Mouse (Mus musculus) retina, embryonic 14.5 days (tissue): ENCODE data around the gene Lclat1.

Experiments used
- DNase-seq: peaks from one replicate; pipeline ENCODE4 v3.0.0-alpha.2; 2015; ENCODE audit warnings: low spot score

Lclat1 gene

GRCm38 (mm10) chr17:73091368-73091767 is 16.4 kb upstream of the Lclat1 start:
- DNase-seq: no peak

DNA sequence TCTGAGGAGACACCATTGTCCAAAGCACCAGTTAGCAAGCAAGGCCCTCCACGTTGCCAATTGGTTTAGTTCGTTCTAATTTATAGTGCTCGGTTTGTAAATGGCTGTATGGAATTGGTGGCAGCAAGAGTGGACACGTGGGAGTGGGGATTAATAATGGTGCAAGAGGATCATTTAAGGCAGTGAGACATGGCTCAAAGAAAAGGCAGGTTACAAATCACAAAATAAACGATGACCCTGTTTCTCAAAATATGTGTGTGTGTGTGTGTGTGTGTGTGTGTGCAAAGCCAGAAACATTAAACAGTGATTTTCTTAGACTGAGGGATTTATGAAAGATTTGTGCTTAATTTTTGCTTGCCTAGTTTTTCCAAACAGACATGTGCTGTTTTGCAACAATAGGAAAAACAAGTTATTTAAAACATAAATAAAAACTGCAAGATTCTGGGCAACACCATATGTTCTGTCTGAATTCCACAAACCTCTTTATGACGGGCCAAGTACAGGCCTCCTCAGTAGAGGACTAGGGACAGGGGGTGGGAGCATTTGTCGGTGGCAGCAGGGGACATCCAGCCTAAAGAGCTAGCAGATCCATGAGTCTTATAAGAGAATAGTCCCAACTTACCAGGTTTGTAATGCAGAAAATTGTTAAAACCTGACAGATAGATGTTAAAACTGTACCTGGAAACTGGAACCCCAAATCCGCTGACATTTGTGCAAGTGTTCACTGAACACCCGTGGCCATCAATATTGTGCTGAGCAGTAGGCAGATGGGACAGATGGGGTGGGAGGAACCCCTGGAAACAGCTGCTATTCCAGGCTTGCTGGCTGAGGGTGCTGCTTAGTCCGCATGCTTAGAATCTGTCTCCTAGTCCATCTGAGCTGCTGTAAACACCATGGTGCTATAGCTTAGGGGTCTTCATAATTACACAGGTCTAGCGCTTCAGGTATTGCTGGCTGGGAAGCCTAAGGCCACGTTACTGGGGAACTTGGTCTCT is 15.4 kb upstream of the Lclat1 start:
- no peak for DNase-seq

- no peak for DNase-seq
Measured at GRCm38 (mm10) chr17:73095070-73095469, 12.7 kb upstream of the Lclat1 start.

GRCm38 (mm10) chr17:73095585-73095984 is 12.2 kb upstream of the Lclat1 start:
- no peak for DNase-seq

DNA sequence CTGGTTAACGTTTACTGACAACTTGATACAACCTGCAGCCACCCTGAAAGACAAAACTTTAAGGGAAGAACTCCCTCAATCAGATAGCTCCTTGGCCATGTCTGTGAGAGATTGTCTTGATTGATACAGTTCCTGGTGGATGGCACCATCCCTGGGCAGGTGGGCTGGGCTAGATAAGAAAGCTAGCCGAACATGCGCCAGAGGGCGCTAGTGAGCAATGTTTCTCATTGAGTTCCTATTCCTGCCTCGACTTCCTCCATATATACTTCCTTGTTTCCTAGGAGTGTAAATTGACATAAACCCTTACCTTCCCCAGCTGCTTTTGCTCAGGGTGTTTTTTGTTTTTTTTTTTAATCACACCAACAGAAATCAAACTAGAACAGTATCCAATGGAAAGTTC is 11.3 kb upstream of the Lclat1 start:
- DNase-seq: peak; percentile 75

DNA sequence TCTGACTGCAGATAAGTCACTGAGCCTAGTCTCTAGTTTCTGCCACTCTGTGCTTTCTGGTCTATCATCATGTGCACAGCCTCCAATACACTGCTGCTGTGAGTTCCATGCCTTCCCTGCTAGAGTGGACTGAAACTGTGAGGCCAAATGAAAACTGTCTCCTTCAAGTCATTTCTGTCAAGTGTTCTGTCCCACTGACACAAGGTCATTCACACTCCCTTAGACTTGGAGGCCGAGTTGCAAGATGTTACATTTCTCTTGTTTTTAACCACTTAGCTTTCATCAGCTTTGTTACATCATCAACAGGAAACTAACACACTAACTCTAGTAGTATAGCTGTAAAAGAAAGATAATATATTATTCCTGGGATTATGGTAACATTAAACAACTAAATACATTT is 9.1 kb upstream of the Lclat1 start:
- no peak for DNase-seq

DNA sequence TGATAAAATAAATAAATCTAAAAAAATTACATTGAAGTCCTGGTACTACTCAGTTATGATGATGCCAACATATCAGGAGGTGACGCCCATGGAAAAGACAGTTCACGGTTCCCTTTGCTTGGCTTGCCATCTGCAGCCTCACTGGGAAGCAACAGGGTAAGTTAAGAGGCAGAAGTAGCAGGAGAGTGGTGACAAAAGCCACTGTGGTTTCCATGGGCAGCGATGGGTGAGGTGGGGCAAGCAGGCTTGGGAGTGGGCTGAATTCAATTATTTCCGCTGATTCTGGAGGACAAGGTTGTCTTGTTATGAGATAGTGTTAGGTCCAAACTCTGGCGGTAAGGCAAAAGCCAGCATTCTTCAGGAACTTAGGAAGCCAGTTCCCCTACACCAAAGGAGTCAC is 7.4 kb upstream of the Lclat1 start:
- no peak for DNase-seq

DNA sequence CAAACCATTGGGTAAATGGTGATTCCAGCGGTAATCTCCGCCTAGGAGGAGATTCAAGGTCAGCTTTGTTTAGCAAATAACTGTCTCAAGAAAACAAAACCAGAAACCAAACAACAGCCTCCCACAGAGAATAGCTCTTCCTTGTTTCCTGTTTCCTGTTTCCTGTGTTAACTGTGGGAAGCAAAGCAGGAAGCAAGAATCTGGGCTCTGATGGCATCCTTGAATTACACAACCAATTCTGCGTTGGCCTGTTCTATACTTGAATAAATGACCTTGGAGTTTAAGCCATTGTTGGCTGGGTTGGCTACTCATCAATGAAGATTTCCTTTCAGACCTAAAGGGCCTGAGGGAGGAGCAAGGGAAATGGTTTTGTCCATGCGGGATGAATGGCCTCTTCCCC is 5.2 kb upstream of the Lclat1 start:
- DNase-seq: no peak

DNA sequence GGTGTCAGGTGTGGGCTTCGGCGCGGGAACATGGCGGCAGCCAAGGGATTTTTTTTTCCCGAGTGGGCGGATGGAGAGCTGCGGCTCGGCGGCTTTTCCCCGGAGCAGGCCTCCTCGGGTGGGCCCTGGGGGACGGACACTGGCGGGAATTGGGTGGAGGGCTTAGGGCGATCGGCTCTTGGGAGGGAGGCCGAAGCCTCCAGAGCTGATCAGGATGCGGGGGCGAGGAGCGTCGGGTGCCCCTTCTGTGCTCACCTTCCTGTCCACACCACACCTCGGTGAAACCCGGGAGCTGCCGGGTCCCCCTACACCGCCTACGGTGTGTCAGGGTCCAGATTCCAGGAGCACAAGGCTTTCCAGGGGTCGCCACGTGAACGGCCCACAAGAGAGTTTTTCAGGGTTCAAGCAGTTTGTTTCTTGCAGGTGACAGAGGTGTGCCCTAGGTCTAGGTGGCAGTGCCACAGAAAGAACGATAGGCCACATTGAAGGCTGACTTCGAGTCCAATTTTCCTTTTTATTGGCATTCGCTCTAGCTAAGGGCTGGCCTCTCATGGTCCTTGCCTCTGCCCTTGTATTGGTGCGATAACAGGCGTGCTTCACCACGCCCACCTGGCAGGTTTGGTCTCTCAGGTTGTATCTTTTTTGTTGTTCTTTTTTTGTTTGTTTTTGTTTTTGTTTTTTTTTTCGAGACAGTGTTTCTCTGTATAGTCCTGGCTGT is 544 bp downstream of the Lclat1 start:
- no peak for DNase-seq

DNA sequence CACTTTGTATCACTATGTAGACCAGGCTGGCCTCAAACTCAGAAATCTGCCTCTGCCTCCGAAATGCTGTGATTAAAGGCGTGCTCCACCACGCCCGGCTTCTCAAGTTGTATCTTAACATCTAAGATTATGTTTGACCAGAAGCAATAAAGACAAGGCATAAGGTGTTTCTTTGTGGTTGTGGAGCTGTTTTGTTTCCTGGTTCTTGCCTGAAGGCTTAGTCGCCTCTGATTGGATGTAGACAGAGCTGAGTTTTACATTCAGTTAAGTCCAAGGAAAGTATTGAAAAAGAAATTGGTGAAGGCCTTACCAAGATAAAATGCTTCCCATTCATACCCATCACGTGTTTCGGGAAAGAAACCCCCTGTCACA is 1.1 kb downstream of the Lclat1 start:
- DNase-seq: no peak

DNA sequence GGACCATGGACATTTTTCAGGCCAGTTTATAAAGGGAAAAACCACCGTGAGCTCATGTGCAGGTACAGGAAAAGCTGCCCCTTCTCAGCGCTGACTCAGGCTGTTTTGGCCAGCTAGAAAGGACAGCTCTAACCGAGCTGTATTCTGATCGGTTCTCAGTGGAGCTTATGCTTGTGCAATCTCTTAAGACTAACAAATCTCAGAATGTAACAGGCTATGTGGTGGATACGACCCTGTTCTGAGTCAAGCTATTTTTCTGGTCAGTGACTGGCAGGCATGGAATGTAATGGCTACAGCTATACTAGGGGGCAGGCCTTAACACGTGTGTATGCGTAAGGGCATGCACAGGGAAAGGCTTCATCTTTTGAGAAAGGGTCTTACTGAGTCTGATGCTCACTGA is 4.3 kb downstream of the Lclat1 start:
- no peak for DNase-seq

DNA sequence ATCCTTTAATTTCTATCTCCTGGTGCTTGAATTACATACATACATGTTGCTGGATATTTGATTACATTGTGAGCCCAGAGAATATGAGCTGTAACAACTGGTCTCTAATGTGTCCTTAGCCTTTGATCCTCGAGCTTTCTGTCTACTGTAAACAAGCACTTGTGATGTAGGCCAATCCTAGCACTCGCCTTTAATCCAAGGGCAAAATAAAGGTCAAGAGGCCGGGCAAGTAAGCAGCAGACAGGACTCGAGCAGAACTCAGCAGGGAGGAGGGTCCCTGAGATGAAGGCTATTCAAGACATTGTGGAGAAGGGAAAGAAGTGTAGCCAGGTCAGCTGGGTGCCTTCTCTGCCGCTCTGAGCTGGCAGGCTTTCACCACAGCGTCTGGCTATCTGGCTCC is 4.8 kb downstream of the Lclat1 start:
- DNase-seq: no peak

DNA sequence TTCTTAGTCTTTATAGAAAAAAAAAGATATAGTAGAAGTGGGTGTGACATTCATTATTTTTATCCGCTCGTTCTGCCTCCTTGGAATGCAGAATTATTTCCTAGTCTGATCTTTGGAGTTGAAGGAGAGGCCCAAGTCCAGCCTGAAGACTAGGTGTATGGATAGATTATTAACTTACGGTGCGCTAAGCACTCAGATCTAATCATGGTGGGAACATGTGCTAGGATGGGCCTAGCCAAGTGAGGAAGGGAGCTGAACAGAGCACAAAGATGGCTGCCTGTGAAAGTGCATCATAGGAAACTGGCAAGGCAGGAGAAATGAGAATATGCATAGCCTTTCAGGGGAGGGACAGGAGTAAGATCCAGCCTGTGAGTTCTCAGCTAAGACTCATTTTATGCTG is 5.4 kb downstream of the Lclat1 start:
- no peak for DNase-seq

- DNase-seq: no peak
Measured at GRCm38 (mm10) chr17:73118134-73118533, 10.3 kb downstream of the Lclat1 start.

GRCm38 (mm10) chr17:73118702-73119101 is 10.9 kb downstream of the Lclat1 start:
- no peak for DNase-seq

GRCm38 (mm10) chr17:73119150-73119549 is 11.4 kb downstream of the Lclat1 start:
- no peak for DNase-seq

DNA sequence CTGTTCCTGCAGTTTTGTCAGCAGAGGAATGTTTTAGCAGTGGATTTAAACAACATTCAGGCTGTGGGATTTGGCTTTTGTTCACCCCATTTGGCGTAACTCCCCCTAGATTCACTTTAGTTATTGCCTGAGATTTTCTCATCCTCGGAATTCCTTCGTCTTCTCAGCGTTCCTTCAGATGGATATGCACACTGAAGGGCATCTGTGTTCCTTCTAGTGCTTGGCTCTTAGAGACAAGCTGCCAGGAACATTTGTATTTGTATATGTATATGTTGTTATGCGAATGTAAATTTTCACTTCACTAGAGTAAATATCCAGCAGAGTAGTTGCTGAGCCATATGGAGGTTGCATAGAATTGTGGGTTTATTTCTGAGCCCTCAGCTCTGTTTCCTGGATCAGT is 12.8 kb downstream of the Lclat1 start:
- no peak for DNase-seq

- no peak for DNase-seq
Measured at GRCm38 (mm10) chr17:73121726-73122125, 13.9 kb downstream of the Lclat1 start.

DNA sequence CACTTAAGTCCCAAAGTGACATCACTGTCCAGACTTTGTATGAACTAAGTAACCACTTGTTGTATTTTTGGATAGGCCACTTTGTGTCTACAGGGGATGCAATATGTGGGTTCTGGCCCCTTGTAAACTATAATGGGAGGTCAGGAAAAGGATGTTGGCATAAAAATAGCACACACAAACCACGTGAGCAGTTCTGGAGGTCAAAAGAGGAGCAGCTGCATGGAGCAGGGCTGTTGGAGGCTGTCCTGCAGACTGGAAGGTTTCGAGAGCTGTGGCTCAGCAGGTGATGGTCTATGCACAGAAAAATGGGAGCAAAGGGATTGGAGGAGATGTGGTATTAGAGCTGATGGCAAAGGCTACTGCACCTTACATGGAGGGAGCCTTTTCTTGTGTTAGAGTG is 18.6 kb downstream of the Lclat1 start:
- DNase-seq: no peak

DNA sequence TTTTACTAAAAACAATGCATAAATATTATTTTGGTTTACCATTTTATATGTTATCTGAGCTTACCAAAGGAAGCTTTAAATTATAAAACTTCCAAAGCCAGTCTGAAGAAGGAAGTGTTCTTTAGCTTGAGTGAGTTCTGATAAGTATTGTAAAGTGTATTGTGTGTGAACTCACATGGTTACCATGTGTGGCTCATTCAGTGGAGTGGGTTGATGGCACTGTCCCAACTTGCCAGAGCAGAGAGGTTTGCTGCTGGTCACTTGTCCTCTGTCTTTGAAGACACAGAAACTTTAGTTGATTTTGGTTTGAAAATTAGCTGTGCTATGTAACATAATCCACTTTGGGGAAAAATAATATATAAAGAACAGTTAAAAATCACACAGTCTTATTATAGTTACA is 19.1 kb downstream of the Lclat1 start:
- DNase-seq: no peak

GRCm38 (mm10) chr17:73136562-73137484 is 29.0 kb downstream of the Lclat1 start:
- DNase-seq: no peak

GRCm38 (mm10) chr17:73138217-73138616 is 30.4 kb downstream of the Lclat1 start:
- no peak for DNase-seq
